Mouse (Mus musculus) ovary, postnatal 36 days (tissue): ENCODE measurements around the gene Mog.
"Not testable (repeated sequence)": the region's sequence is repeated elsewhere in the genome, so short reads cannot be mapped to it uniquely, and the experiment has no call there.

ENCODE experiments used
- DNase-seq: peaks from one replicate; pipeline ENCODE4 v3.0.0; 2022; ENCODE audit warnings: low spot score, mixed read lengths

Gene Mog

GRCm38 (mm10) chr17:37045611-37046311 is 22.6 kb upstream of the Mog start, which contains the start of gene Gabbr1:
TSS of gene Gabbr1 (plus strand) at chr17:37045966.
- DNase-seq: peak; percentile 85

- DNase-seq: no peak
Measured at GRCm38 (mm10) chr17:37044651-37045244, 21.6 kb upstream of the Mog start.

- no peak for DNase-seq
Measured at GRCm38 (mm10) chr17:37039127-37039894, 16.1 kb upstream of the Mog start.

GRCm38 (mm10) chr17:37029162-37029561 is 6.0 kb upstream of the Mog start:
- no peak for DNase-seq

- DNase-seq: peak; percentile 84
Measured at GRCm38 (mm10) chr17:37028683-37029120, 5.5 kb upstream of the Mog start.

GRCm38 (mm10) chr17:37028212-37028611 is 5.0 kb upstream of the Mog start:
- no peak for DNase-seq

- DNase-seq: no peak
Measured at GRCm38 (mm10) chr17:37027486-37027885, 4.3 kb upstream of the Mog start.

- no peak for DNase-seq
Measured at GRCm38 (mm10) chr17:37026425-37026824, 3.2 kb upstream of the Mog start.

- DNase-seq: not testable (repeated sequence)
Measured at GRCm38 (mm10) chr17:37019242-37019641, 4.0 kb downstream of the Mog start.

GRCm38 (mm10) chr17:37018328-37018727 is 4.9 kb downstream of the Mog start:
- DNase-seq: no peak

GRCm38 (mm10) chr17:37016333-37016732 is 6.9 kb downstream of the Mog start:
- no peak for DNase-seq

- no peak for DNase-seq
Measured at GRCm38 (mm10) chr17:37012141-37012540, 11.1 kb downstream of the Mog start.

GRCm38 (mm10) chr17:37011719-37012118 is 11.5 kb downstream of the Mog start:
- no peak for DNase-seq

- no peak for DNase-seq
Measured at GRCm38 (mm10) chr17:37009460-37010042, 13.6 kb downstream of the Mog start.

GRCm38 (mm10) chr17:37008161-37008560 is 15.0 kb downstream of the Mog start:
- DNase-seq: no peak

GRCm38 (mm10) chr17:37003366-37003765 is 19.8 kb downstream of the Mog start:
- DNase-seq: no peak

- peak; percentile 49 for DNase-seq
Measured at GRCm38 (mm10) chr17:37002364-37003330, 20.6 kb downstream of the Mog start.

GRCm38 (mm10) chr17:37000863-37001262 is 22.3 kb downstream of the Mog start, which contains the start of gene Zfp57:
TSS of gene Zfp57 (plus strand) at chr17:37001163.
- no peak for DNase-seq

- no peak for DNase-seq
Measured at GRCm38 (mm10) chr17:36998477-36998876, 24.7 kb downstream of the Mog start.

GRCm38 (mm10) chr17:36997033-36997735 is 26.0 kb downstream of the Mog start:
- DNase-seq: peak; percentile 73

GRCm38 (mm10) chr17:36995448-36995847 is 27.8 kb downstream of the Mog start:
- no peak for DNase-seq
